Mouse (Mus musculus): ENCODE measurements around the gene Dapp1. TPM values are rescaled to one million over a fixed set of nuclear protein-coding genes. Genes with fewer than 3 reads are reported as not detected.

Gene Dapp1
- polyA plus RNA-seq, 1 experiment, result 9.9 TPM

DNA sequence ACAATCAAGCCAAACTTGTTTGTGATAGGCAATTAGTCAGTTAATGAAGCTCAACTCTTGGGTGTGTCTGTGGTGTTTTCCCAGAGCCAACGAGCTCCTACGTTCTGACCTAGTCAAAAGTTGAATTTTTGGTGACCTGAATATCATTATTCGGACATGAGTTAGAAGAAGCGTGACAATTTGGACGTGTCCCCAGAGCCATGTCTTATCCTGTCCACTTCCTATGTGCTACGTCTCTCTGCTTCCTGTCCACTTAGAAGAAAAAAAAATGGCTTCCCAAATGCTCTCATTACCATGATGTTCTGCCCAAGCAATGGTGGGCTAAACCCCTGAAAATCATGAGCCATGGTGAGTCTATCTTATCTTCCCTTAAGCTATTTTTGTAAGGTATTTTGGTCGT is 21.9 kb upstream of the Dapp1 start:
- H3K4me1 ChIP-seq (ENCODE audit: control insufficient read depth, insufficient read depth, low read length), result no peaks in the 10 kb centered on the region
- H3K9me3 ChIP-seq (replicated peaks; ENCODE audit: control insufficient read depth, insufficient read depth, low read length, poor library complexity, severe bottlenecking), result peaks cover 4% of the 10 kb centered on the region; the same call in 1 of the 2 replicates
- no peaks in the 10 kb centered on the region for H3K36me3 ChIP-seq (ENCODE audit: control insufficient read depth, insufficient read depth, low read length, poor library complexity, severe bottlenecking)
- H3K27me3 ChIP-seq (ENCODE audit: control insufficient read depth, insufficient read depth, low read length, poor library complexity, severe bottlenecking), result no peaks in the 10 kb centered on the region; the same call in 1 of the 2 replicates
- no peak overlapping the region for H3K4me3 ChIP-seq (ENCODE audit: low read depth, low read length)
- no peak for TF ChIP-seq POLR2A (IDR thresholded peaks at IDR 0.05; ENCODE audit: insufficient read depth, low read length)
- no peak for TF ChIP-seq EP300 (IDR thresholded peaks at IDR 0.05; ENCODE audit: insufficient read depth, low read depth, low read length)
- TF ChIP-seq CTCF (IDR thresholded peaks at IDR 0.05; ENCODE audit: low read depth, low read length), result no peak
- no peak overlapping the region for H3K9ac ChIP-seq (ENCODE audit: low read depth, poor library complexity, severe bottlenecking)
- H3K27ac ChIP-seq (ENCODE audit: insufficient read depth, low read length), result no peak overlapping the region

- no peaks in the 10 kb centered on the region for H3K36me3 ChIP-seq (ENCODE audit: control insufficient read depth, insufficient read depth, low read length, poor library complexity, severe bottlenecking)
- H3K9ac ChIP-seq (ENCODE audit: low read depth, poor library complexity, severe bottlenecking), result no peak overlapping the region
- H3K27me3 ChIP-seq (ENCODE audit: control insufficient read depth, insufficient read depth, low read length, poor library complexity, severe bottlenecking), result no peaks in the 10 kb centered on the region; the same call in 1 of the 2 replicates
- no peak overlapping the region for H3K27ac ChIP-seq (ENCODE audit: insufficient read depth, low read length)
- TF ChIP-seq POLR2A (IDR thresholded peaks at IDR 0.05; ENCODE audit: insufficient read depth, low read length), result no peak
- no peak for TF ChIP-seq EP300 (IDR thresholded peaks at IDR 0.05; ENCODE audit: insufficient read depth, low read depth, low read length)
- no peak for TF ChIP-seq CTCF (IDR thresholded peaks at IDR 0.05; ENCODE audit: low read depth, low read length)
- no peak overlapping the region for H3K4me3 ChIP-seq (ENCODE audit: low read depth, low read length)
- no peaks in the 10 kb centered on the region for H3K4me1 ChIP-seq (ENCODE audit: control insufficient read depth, insufficient read depth, low read length)
- H3K9me3 ChIP-seq (replicated peaks; ENCODE audit: control insufficient read depth, insufficient read depth, low read length, poor library complexity, severe bottlenecking), result peaks cover 6% of the 10 kb centered on the region; the same call in 1 of the 2 replicates
Measured at GRCm38 (mm10) chr3:138002545-138002944, 21.2 kb upstream of the Dapp1 start.

GRCm38 (mm10) chr3:138001865-138002264 is 20.5 kb upstream of the Dapp1 start:
- H3K9me3 ChIP-seq (replicated peaks; ENCODE audit: control insufficient read depth, insufficient read depth, low read length, poor library complexity, severe bottlenecking), result peaks cover 6% of the 10 kb centered on the region; the same call in 1 of the 2 replicates
- no peak overlapping the region for H3K27ac ChIP-seq (ENCODE audit: insufficient read depth, low read length)
- H3K27me3 ChIP-seq (ENCODE audit: control insufficient read depth, insufficient read depth, low read length, poor library complexity, severe bottlenecking), result no peaks in the 10 kb centered on the region; the same call in 1 of the 2 replicates
- H3K4me3 ChIP-seq (ENCODE audit: low read depth, low read length), result no peak overlapping the region
- TF ChIP-seq EP300 (IDR thresholded peaks at IDR 0.05; ENCODE audit: insufficient read depth, low read depth, low read length) (no peak), CTCF (IDR thresholded peaks at IDR 0.05; ENCODE audit: low read depth, low read length) (no peak), POLR2A (IDR thresholded peaks at IDR 0.05; ENCODE audit: insufficient read depth, low read length) (no peak)
- no peaks in the 10 kb centered on the region for H3K36me3 ChIP-seq (ENCODE audit: control insufficient read depth, insufficient read depth, low read length, poor library complexity, severe bottlenecking)
- no peaks in the 10 kb centered on the region for H3K4me1 ChIP-seq (ENCODE audit: control insufficient read depth, insufficient read depth, low read length)
- H3K9ac ChIP-seq (ENCODE audit: low read depth, poor library complexity, severe bottlenecking), result no peak overlapping the region

DNA sequence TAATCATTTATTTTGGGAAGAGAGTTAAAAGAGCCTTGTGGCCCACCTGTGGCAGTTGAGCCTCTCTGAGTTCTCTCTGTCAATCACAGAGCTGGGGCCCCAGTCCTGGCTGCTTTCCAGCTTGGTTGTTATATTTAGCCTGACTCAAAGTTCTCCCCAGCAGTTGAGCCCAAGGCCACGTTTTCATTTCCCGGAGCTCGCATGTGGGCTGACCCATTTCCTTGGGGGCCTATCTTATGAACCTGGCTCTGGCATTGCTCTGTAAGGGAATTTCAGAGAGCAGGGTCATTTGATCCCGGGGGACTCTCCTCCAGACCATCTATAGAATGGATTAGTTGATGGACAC is 19.4 kb upstream of the Dapp1 start:
- H3K4me1 ChIP-seq (ENCODE audit: control insufficient read depth, insufficient read depth, low read length), result no peaks in the 10 kb centered on the region
- TF ChIP-seq CTCF (IDR thresholded peaks at IDR 0.05; ENCODE audit: low read depth, low read length) (no peak), EP300 (IDR thresholded peaks at IDR 0.05; ENCODE audit: insufficient read depth, low read depth, low read length) (no peak), POLR2A (IDR thresholded peaks at IDR 0.05; ENCODE audit: insufficient read depth, low read length) (no peak)

GRCm38 (mm10) chr3:138000062-138000723 is 18.8 kb upstream of the Dapp1 start:
- no peaks in the 10 kb centered on the region; the same call in 1 of the 2 replicates for H3K27me3 ChIP-seq (ENCODE audit: control insufficient read depth, insufficient read depth, low read length, poor library complexity, severe bottlenecking)
- no peak overlapping the region for H3K9ac ChIP-seq (ENCODE audit: low read depth, poor library complexity, severe bottlenecking)
- TF ChIP-seq CTCF (IDR thresholded peaks at IDR 0.05; ENCODE audit: low read depth, low read length), result no peak
- TF ChIP-seq EP300 (IDR thresholded peaks at IDR 0.05; ENCODE audit: insufficient read depth, low read depth, low read length), result no peak
- TF ChIP-seq POLR2A (IDR thresholded peaks at IDR 0.05; ENCODE audit: insufficient read depth, low read length), result no peak
- H3K27ac ChIP-seq (ENCODE audit: insufficient read depth, low read length), result no peak overlapping the region
- H3K4me1 ChIP-seq (ENCODE audit: control insufficient read depth, insufficient read depth, low read length), result no peaks in the 10 kb centered on the region
- H3K9me3 ChIP-seq (replicated peaks; ENCODE audit: control insufficient read depth, insufficient read depth, low read length, poor library complexity, severe bottlenecking), result peaks cover 5% of the 10 kb centered on the region; the same call in 1 of the 2 replicates
- no peaks in the 10 kb centered on the region for H3K36me3 ChIP-seq (ENCODE audit: control insufficient read depth, insufficient read depth, low read length, poor library complexity, severe bottlenecking)
- no peak overlapping the region for H3K4me3 ChIP-seq (ENCODE audit: low read depth, low read length)

More for the DNA sequence above, 19.4 kb upstream of the Dapp1 start:
- Histone ChIP-seq H3K27me3 (ENCODE audit: control insufficient read depth, insufficient read depth, low read length, poor library complexity, severe bottlenecking) (no peaks in the 10 kb centered on the region; the same call in 1 of the 2 replicates), H3K36me3 (ENCODE audit: control insufficient read depth, insufficient read depth, low read length, poor library complexity, severe bottlenecking) (no peaks in the 10 kb centered on the region), H3K9me3 (replicated peaks; ENCODE audit: control insufficient read depth, insufficient read depth, low read length, poor library complexity, severe bottlenecking) (peaks cover 6% of the 10 kb centered on the region; the same call in 1 of the 2 replicates), H3K9ac (ENCODE audit: low read depth, poor library complexity, severe bottlenecking) (no peak overlapping the region), H3K27ac (ENCODE audit: insufficient read depth, low read length) (no peak overlapping the region), H3K4me3 (ENCODE audit: low read depth, low read length) (no peak overlapping the region)

- Histone ChIP-seq H3K9me3 (replicated peaks; ENCODE audit: control insufficient read depth, insufficient read depth, low read length, poor library complexity, severe bottlenecking) (0 out of 2 replicates have a peak, but pooled peaks cover 2% of the 10 kb centered on the region), H3K27ac (ENCODE audit: insufficient read depth, low read length) (no peak overlapping the region), H3K27me3 (ENCODE audit: control insufficient read depth, insufficient read depth, low read length, poor library complexity, severe bottlenecking) (no peaks in the 10 kb centered on the region; the same call in 1 of the 2 replicates), H3K9ac (ENCODE audit: low read depth, poor library complexity, severe bottlenecking) (no peak overlapping the region), H3K4me1 (ENCODE audit: control insufficient read depth, insufficient read depth, low read length) (no peaks in the 10 kb centered on the region), H3K36me3 (ENCODE audit: control insufficient read depth, insufficient read depth, low read length, poor library complexity, severe bottlenecking) (no peaks in the 10 kb centered on the region), H3K4me3 (ENCODE audit: low read depth, low read length) (no peak overlapping the region)
- TF ChIP-seq CTCF (IDR thresholded peaks at IDR 0.05; ENCODE audit: low read depth, low read length) (no peak), EP300 (IDR thresholded peaks at IDR 0.05; ENCODE audit: insufficient read depth, low read depth, low read length) (no peak), POLR2A (IDR thresholded peaks at IDR 0.05; ENCODE audit: insufficient read depth, low read length) (no peak)
Measured at GRCm38 (mm10) chr3:137999224-137999790, 18.0 kb upstream of the Dapp1 start.

All from ES-Bruce4 (cell line).